Mouse (Mus musculus) neural tube, embryonic 15.5 days (tissue): Measurements from ENCODE around the gene Etfdh. TPM values are rescaled to one million over a fixed set of nuclear protein-coding genes. Genes with fewer than 3 reads are reported as not detected.
A peak's percentile ranks its signal among the peaks of the same experiment; 100 is the strongest.

Source experiments
- ATAC-seq: fragments of 200-750 bp; cut with Nextera tagmentation; 2 replicates; pipeline ENCODE4 v1.8.0; 2017; ENCODE audit warnings: mild to moderate bottlenecking, moderate TSS enrichment, moderate library complexity; ENCODE audit not compliant: low FRiP score
- H3K27ac ChIP-seq: fragments of 300-500 bp; sonication (generic); replicated peaks from 2 replicates; pipeline ENCODE4 v1.5.1; 2015; ENCODE audit warnings: mild to moderate bottlenecking, inconsistent platforms
- H3K27me3 ChIP-seq: fragments of 300-500 bp; sonication (generic); replicated peaks from 2 replicates; pipeline ENCODE4 v1.6.1; 2015; ENCODE audit warnings: inconsistent platforms
- H3K36me3 ChIP-seq: fragments of 300-500 bp; sonication (generic); 2 replicates; pipeline ENCODE4 v1.6.1; 2015; ENCODE audit warnings: inconsistent platforms
- H3K4me1 ChIP-seq: fragments of 300-500 bp; sonication (generic); 2 replicates; pipeline ENCODE4 v1.6.1; 2015; ENCODE audit warnings: inconsistent platforms
- H3K4me2 ChIP-seq: fragments of 300-500 bp; sonication (generic); 2 replicates; pipeline ENCODE4 v1.6.1; 2015; ENCODE audit warnings: inconsistent platforms, mild to moderate bottlenecking, moderate library complexity
- H3K4me3 ChIP-seq: fragments of 300-500 bp; sonication (generic); replicated peaks from 2 replicates; pipeline ENCODE4 v1.5.1; 2015; ENCODE audit warnings: mild to moderate bottlenecking, inconsistent platforms
- H3K9ac ChIP-seq: fragments of 300-500 bp; sonication (generic); replicated peaks from 2 replicates; pipeline ENCODE4 v1.6.1; 2015; ENCODE audit warnings: mild to moderate bottlenecking, inconsistent platforms
- H3K9me3 ChIP-seq: fragments of 300-500 bp; sonication (generic); replicated peaks from 2 replicates; pipeline ENCODE4 v1.6.1; 2016; ENCODE audit warnings: inconsistent platforms
- WGBS: fragments of 180-500 bp; shearing (Covaris S2); methylation state at CpG from one replicate; pipeline ENCODE4 v1.1.7; 2015; ENCODE audit warnings: mixed read lengths; 5-methylcytosine and 5-hydroxymethylcytosine counted together
- polyA plus RNA-seq: library from polyadenylated mRNA; unstranded; fragments of >200 nt; fragmentation: Nextera tagmentation; extraction: Ambion mirVana; gene quantifications from 2 replicates; pipeline ENCODE4 v1.2.1, GENCODE M21; 2015

Etfdh gene
- polyA plus RNA-seq, 1 experiment from 2014 or later: 42.1 TPM

DNA sequence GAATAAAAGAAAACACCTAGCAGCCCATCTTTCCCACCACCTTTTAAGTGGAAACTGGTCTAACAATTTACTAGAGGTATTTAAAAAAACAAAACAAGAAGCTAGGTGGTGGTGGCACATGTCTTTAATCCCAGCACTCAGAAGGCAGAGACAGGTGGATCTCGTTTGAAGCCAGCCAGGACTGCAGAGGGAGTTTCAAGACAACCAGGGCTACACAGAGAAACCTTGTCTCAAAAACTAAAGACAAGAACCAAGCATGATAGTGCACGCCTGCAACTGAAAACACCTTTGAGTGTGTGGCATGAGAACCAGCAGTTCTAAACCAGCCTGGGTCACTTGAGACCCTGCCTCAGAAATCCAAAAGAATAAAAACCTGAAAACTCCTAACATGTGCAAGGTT, 65.8 kb downstream of the Etfdh start:
- Histone ChIP-seq H3K4me3 (no peak overlapping the region), H3K36me3 (no peaks in the 10 kb centered on the region), H3K4me1 (peaks cover 31% of the 10 kb centered on the region), H3K4me2 (no peak overlapping the region), H3K27me3 (no peaks in the 10 kb centered on the region), H3K9ac (no peak overlapping the region), H3K27ac (no peak overlapping the region), H3K9me3 (no peaks in the 10 kb centered on the region)
- ATAC-seq: no peak
- WGBS: 82% methylated on average over 2 of the region's 2 CpGs

DNA sequence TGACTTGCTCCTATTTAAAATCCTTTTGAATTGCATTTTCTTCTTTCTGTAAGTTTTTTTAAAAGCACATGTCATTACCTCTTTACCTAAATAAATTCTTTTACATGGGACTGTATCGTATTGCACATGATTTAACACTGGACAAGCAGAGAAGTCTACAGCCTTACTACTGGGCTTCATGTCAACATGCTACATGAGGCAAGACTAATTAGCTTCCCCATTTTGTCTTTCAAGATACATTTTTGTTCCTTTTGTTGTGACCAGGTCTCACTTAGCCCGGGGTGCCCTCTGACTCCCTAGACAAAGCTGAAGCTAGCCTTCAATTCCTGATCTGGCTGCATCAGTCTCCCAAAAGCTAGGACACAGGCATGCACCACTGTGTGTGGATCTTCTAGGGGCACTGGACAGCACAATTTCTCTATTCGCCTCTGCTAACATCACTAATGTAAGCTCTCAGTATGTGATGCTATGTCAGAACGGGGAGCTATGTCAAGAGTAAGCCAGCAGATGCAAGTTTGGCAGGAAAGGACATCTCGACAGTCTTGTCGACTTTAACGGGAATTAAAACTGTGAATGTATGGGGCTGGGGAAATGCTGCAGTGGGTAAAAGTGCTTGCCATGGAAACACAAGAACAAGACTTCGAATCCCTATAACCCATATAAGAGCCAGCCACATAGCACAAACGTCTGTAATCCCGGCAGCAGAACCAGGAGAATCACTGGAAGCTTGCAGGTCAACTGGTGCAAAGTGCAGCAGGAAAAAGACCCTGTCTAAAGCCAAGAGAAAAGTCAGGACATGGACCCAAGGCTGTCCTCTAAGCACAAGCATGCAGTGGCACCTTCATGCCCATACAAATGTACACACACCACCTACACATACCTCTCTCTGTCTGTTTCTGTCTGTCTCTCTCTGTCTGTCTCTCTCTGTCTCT, 67.2 kb downstream of the Etfdh start:
- no peak overlapping the region for H3K9ac ChIP-seq
- no peaks in the 10 kb centered on the region for H3K9me3 ChIP-seq
- H3K27ac ChIP-seq: no peak overlapping the region
- no peak for ATAC-seq
- no peaks in the 10 kb centered on the region for H3K36me3 ChIP-seq
- no peaks in the 10 kb centered on the region for H3K27me3 ChIP-seq
- 80% methylated on average over 10 of the region's 10 CpGs for WGBS
- H3K4me3 ChIP-seq: no peak overlapping the region
- no peak overlapping the region for H3K4me2 ChIP-seq
- peaks cover 26% of the 10 kb centered on the region for H3K4me1 ChIP-seq

DNA sequence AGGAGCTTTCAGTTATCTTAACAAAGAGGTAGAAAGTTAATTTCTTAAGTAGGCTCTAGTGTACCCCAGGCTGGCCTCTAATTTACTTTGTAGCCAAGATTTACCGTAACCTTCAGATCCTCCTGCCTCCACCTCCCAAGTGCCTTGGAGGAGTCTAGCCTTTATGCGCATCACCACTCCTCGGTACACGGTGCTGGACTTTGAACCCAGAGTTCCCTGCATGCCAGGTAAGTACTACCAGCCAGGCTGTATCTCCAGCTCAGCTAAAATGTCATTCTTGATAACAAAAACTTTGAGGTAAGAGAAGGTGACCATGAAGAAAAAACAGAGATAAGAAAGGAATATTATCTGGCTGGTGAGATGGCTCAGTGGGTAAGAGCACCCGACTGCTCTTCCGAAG, 68.7 kb downstream of the Etfdh start:
- Histone ChIP-seq H3K4me1 (peaks cover 12% of the 10 kb centered on the region), H3K9ac (no peak overlapping the region), H3K36me3 (no peaks in the 10 kb centered on the region), H3K4me3 (no peak overlapping the region), H3K9me3 (no peaks in the 10 kb centered on the region), H3K4me2 (no peak overlapping the region), H3K27me3 (no peaks in the 10 kb centered on the region), H3K27ac (no peak overlapping the region)
- 92% methylated on average over 6 of the region's 6 CpGs for WGBS
- no peak for ATAC-seq

DNA sequence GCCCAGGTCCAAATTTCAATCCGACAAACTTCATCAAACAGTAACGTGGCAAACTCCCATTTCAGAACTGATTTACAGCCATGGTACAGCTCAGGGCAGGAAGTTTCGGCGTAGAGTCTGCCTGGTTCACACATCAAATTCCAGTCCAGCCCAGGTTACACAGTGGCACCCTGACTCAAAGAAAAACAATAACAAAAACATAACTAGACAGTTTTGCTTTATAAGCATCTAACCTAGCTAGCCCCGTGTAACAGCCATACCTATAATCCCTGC, 69.6 kb downstream of the Etfdh start:
- ATAC-seq: 0 out of 2 replicates have a peak, but pooled peaks have one; percentile 10
- Histone ChIP-seq H3K4me3 (no peak overlapping the region), H3K4me2 (no peak overlapping the region), H3K27me3 (no peaks in the 10 kb centered on the region), H3K4me1 (peaks cover 4% of the 10 kb centered on the region; the same call in 1 of the 2 replicates), H3K36me3 (no peaks in the 10 kb centered on the region), H3K9me3 (no peaks in the 10 kb centered on the region), H3K9ac (no peak overlapping the region), H3K27ac (peak overlapping the region; percentile 49)
- WGBS: 71% methylated on average over 5 of the region's 5 CpGs

DNA sequence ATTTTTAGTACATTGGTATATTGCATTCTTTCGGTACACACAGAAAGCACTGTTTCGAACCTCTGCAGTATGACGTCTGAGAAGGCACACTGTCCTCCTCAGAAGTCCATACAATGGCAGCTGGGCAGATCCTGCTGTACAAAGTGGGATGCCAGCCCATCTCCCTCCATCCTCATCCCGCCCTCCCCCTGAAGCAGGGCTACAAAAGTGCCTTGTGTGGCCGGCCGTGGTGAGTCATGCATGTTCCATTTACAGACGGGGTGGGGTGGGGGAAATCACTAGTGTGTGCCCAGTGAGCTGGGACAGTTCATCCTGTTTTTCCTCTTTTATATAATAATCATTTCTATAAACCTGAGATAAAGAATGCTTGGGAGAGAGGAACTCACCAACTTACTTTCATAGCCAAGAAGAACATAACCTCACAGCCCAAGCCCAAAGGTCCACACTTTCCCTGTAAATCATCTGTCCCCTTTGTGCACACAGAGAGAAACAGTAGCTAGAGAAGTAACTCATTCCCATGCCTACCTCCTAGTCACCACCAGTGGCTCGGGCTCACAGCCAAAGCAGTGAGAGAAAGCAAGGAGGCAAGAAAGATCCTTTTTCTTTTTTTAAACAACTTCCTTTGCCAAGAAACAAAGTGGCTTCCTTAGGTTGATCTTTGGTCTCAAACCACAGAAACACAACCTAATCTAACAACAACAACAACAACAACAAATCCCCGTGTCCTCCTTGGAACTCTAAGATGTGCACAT, 70.1 kb downstream of the Etfdh start:
- Histone ChIP-seq H3K27me3 (no peaks in the 10 kb centered on the region), H3K27ac (peak overlapping the region; percentile 49), H3K4me3 (no peak overlapping the region), H3K4me2 (no peak overlapping the region), H3K4me1 (peaks cover 4% of the 10 kb centered on the region; the same call in 1 of the 2 replicates), H3K9me3 (no peaks in the 10 kb centered on the region), H3K9ac (no peak overlapping the region), H3K36me3 (no peaks in the 10 kb centered on the region)
- WGBS: 66% methylated on average over 9 of the region's 9 CpGs
- ATAC-seq: peak; percentile 81

DNA sequence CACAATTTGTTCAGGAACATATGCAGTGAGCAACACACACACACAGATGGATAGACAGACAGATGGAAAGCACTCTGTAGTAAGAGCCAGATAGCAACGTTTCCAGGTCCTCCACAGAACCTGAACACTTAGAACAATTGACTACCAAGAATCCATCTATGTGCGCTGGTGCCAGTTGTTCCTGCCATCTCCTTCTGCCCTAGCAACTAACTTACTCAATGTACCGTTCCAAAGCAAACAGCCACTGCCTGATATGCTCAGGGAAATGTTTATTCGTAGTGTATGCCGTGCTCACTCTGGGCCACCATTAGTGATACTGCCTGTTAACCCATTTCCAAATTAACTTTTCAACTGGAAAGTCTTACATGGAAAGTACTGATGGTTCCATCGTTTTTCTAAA, 74.2 kb downstream of the Etfdh start:
- 91% methylated on average over 6 of the region's 6 CpGs for WGBS
- no peak overlapping the region for H3K4me2 ChIP-seq
- H3K4me3 ChIP-seq: no peak overlapping the region
- H3K27me3 ChIP-seq: no peaks in the 10 kb centered on the region
- H3K36me3 ChIP-seq: no peaks in the 10 kb centered on the region
- no peak overlapping the region for H3K27ac ChIP-seq
- ATAC-seq: no peak
- no peak overlapping the region for H3K9ac ChIP-seq
- H3K9me3 ChIP-seq: no peaks in the 10 kb centered on the region
- no peaks in the 10 kb centered on the region for H3K4me1 ChIP-seq

Other genes starting within 250 kb of the Etfdh start
- gene Fnip2, start 61.7 kb downstream of the Etfdh start, polyA plus RNA-seq: 5.6 and 7.3 TPM in 2 replicates
- 158 and 164 TPM in 2 replicates for gene Ppid, start 38.2 kb downstream of the Etfdh start, polyA plus RNA-seq
- 5.6 and 11.8 TPM in 2 replicates for gene 4930579G24Rik, start 421 bp downstream of the Etfdh start, polyA plus RNA-seq
- gene Rxfp1, start 108.4 kb upstream of the Etfdh start, polyA plus RNA-seq: 0.17 and 0.52 TPM in 2 replicates
- 1.5 and 1.7 TPM in 2 replicates for gene Tmem144, start 223.3 kb upstream of the Etfdh start, polyA plus RNA-seq